Mouse (Mus musculus): ENCODE measurements around the gene Cpa2. TPM values are rescaled to one million over a fixed set of nuclear protein-coding genes. Genes with fewer than 3 reads are reported as not detected.
A peak's percentile ranks its signal among the peaks of the same experiment; 100 is the strongest.

Cpa2 gene
- polyA plus RNA-seq, 1 experiment from 2014 or later, result 2.6 TPM

- no peaks in the 10 kb centered on the region for H3K36me3 ChIP-seq (ENCODE audit: control insufficient read depth, insufficient read depth, low read length)
- H3K4me2 ChIP-seq (replicated peaks; ENCODE audit: low read depth), result no peak overlapping the region
- ATAC-seq (ENCODE audit: low FRiP score, low TSS enrichment) (no peak), DNase-seq (ENCODE audit: low spot score) (no peak)
- WGBS, result 76% methylated on average over 7 of the region's 7 CpGs
- H3K9ac ChIP-seq (ENCODE audit: low read length), result no peak overlapping the region
- no peak for TF ChIP-seq EP300 (optimal IDR thresholded peaks at IDR 0.05)
- TF ChIP-seq CTCF (IDR thresholded peaks at IDR 0.05; ENCODE audit: low read depth), result no peak
- no peak overlapping the region for H3K4me3 ChIP-seq (ENCODE audit: low read depth, low read length)
- H3K9me3 ChIP-seq (ENCODE audit: control insufficient read depth, low read length), result no peaks in the 10 kb centered on the region
- H3K27ac ChIP-seq (replicated peaks), result no peak overlapping the region
- peaks cover 5% of the 10 kb centered on the region for H3K4me1 ChIP-seq (replicated peaks; ENCODE audit: control insufficient read depth, insufficient read depth)
- no peaks in the 10 kb centered on the region for H3K27me3 ChIP-seq (ENCODE audit: control insufficient read depth, insufficient read depth, low read length)
These were observed 4.3 kb downstream of the Cpa2 start for GRCm38 (mm10) chr6:30545689-30546088.

- H3K4me2 ChIP-seq (replicated peaks; ENCODE audit: low read depth), result peak overlapping the region; percentile 48
- H3K27ac ChIP-seq (replicated peaks), result peak overlapping the region; percentile 84
- H3K4me1 ChIP-seq (replicated peaks; ENCODE audit: control insufficient read depth, insufficient read depth), result peaks cover 5% of the 10 kb centered on the region
- TF ChIP-seq CTCF (IDR thresholded peaks at IDR 0.05; ENCODE audit: low read depth) (no peak), EP300 (optimal IDR thresholded peaks at IDR 0.05) (no peak)
- DNase-seq (ENCODE audit: low spot score) (peak; percentile 36), ATAC-seq (ENCODE audit: low FRiP score, low TSS enrichment) (peak; percentile 73; the same call in 1 of the 2 replicates)
- WGBS, result 17% methylated on average over 17 of the region's 17 CpGs
- no peaks in the 10 kb centered on the region for H3K27me3 ChIP-seq (ENCODE audit: control insufficient read depth, insufficient read depth, low read length)
- H3K4me3 ChIP-seq (ENCODE audit: low read depth, low read length), result peak overlapping the region; percentile 29
- H3K9ac ChIP-seq (ENCODE audit: low read length), result peak overlapping the region; percentile 38; the same call in 1 of the 2 replicates
- no peaks in the 10 kb centered on the region for H3K36me3 ChIP-seq (ENCODE audit: control insufficient read depth, insufficient read depth, low read length)
- no peaks in the 10 kb centered on the region for H3K9me3 ChIP-seq (ENCODE audit: control insufficient read depth, low read length)
These were observed 5.3 kb downstream of the Cpa2 start for GRCm38 (mm10) chr6:30546571-30547273.

GRCm38 (mm10) chr6:30547274-30547645, 5.9 kb downstream of the Cpa2 start:
- Histone ChIP-seq H3K27ac (replicated peaks) (peak overlapping the region; percentile 84), H3K9me3 (ENCODE audit: control insufficient read depth, low read length) (no peaks in the 10 kb centered on the region), H3K9ac (ENCODE audit: low read length) (peak overlapping the region; percentile 38; the same call in 1 of the 2 replicates), H3K4me2 (replicated peaks; ENCODE audit: low read depth) (peak overlapping the region; percentile 48), H3K27me3 (ENCODE audit: control insufficient read depth, insufficient read depth, low read length) (no peaks in the 10 kb centered on the region), H3K4me1 (replicated peaks; ENCODE audit: control insufficient read depth, insufficient read depth) (peaks cover 5% of the 10 kb centered on the region), H3K36me3 (ENCODE audit: control insufficient read depth, insufficient read depth, low read length) (no peaks in the 10 kb centered on the region), H3K4me3 (ENCODE audit: low read depth, low read length) (peak overlapping the region; percentile 29)
- no peak for ATAC-seq (ENCODE audit: low FRiP score, low TSS enrichment)
- no peak for TF ChIP-seq CTCF (IDR thresholded peaks at IDR 0.05; ENCODE audit: low read depth)
- peak; percentile 44 for DNase-seq (ENCODE audit: low spot score)
- WGBS, result under 1% methylated on average over 17 of the region's 17 CpGs

GRCm38 (mm10) chr6:30547656-30548306, 6.4 kb downstream of the Cpa2 start:
- 0 out of 2 replicates have a peak overlapping the region, but pooled peaks have one; percentile 49 for H3K27ac ChIP-seq (replicated peaks)
- no peak; the same call in 1 of the 2 replicates for ATAC-seq (ENCODE audit: low FRiP score, low TSS enrichment)
- H3K27me3 ChIP-seq (ENCODE audit: control insufficient read depth, insufficient read depth, low read length), result no peaks in the 10 kb centered on the region
- H3K4me3 ChIP-seq (ENCODE audit: low read depth, low read length), result peak overlapping the region; percentile 29; the same call in 1 of the 2 replicates
- TF ChIP-seq EP300 (optimal IDR thresholded peaks at IDR 0.05) (no peak), CTCF (IDR thresholded peaks at IDR 0.05; ENCODE audit: low read depth) (no peak)
- H3K4me2 ChIP-seq (replicated peaks; ENCODE audit: low read depth), result peak overlapping the region; percentile 48
- WGBS, result 45% methylated on average over 9 of the region's 9 CpGs
- no peak for DNase-seq (ENCODE audit: low spot score)
- H3K9ac ChIP-seq (ENCODE audit: low read length), result no peak overlapping the region
- no peaks in the 10 kb centered on the region for H3K36me3 ChIP-seq (ENCODE audit: control insufficient read depth, insufficient read depth, low read length)
- H3K4me1 ChIP-seq (replicated peaks; ENCODE audit: control insufficient read depth, insufficient read depth), result peaks cover 5% of the 10 kb centered on the region
- no peaks in the 10 kb centered on the region for H3K9me3 ChIP-seq (ENCODE audit: control insufficient read depth, low read length)

GRCm38 (mm10) chr6:30549231-30549761, 7.9 kb downstream of the Cpa2 start:
- Histone ChIP-seq H3K27me3 (ENCODE audit: control insufficient read depth, insufficient read depth, low read length) (no peaks in the 10 kb centered on the region), H3K9ac (ENCODE audit: low read length) (no peak overlapping the region), H3K4me2 (replicated peaks; ENCODE audit: low read depth) (no peak overlapping the region; the same call in 1 of the 2 replicates), H3K4me1 (replicated peaks; ENCODE audit: control insufficient read depth, insufficient read depth) (peaks cover 5% of the 10 kb centered on the region), H3K27ac (replicated peaks) (peak overlapping the region; percentile 69), H3K4me3 (ENCODE audit: low read depth, low read length) (no peak overlapping the region), H3K9me3 (ENCODE audit: control insufficient read depth, low read length) (no peaks in the 10 kb centered on the region), H3K36me3 (ENCODE audit: control insufficient read depth, insufficient read depth, low read length) (no peaks in the 10 kb centered on the region)
- no peak for ATAC-seq (ENCODE audit: low FRiP score, low TSS enrichment)
- DNase-seq (ENCODE audit: low spot score), result no peak
- 21% methylated on average over 15 of the region's 15 CpGs for WGBS
- no peak for TF ChIP-seq CTCF (IDR thresholded peaks at IDR 0.05; ENCODE audit: low read depth)
- TF ChIP-seq EP300 (optimal IDR thresholded peaks at IDR 0.05), result no peak
